Comparison of ENCODE assay signal across 14 mouse cellular contexts in genomic region chr13:31909031-31909430, GRCm38 (mm10).
DNase-seq lines count a peak whose midpoint lies in the region.
"Had no signal": no experiment of that assay in that cellular context is flagged by ENCODE, and none has a peak within 500 bp of the region (broad histone marks: within the 10 kb centered on the region; RNA-seq: fewer than 3 reads in every experiment).

No protein-coding gene starts in this region.

- peak; percentile 12 for DNase-seq in adrenal gland, postnatal 10 days
- no peak for DNase-seq in adrenal gland, postnatal 4 days (ENCODE audit: low spot score in 2 of 2)
- DNase-seq in 416B (ENCODE audit: low read depth) (peak; percentile 69), R1 (ENCODE audit: low read depth, low spot score) (peak; percentile 10)
- no peak for DNase-seq in gastrocnemius, adult 8-10 months (ENCODE audit: low spot score in 2 of 2)
- DNase-seq in layer of hippocampus, adult 8-10 months (ENCODE audit: low spot score in 2 of 2), result no peak
- DNase-seq: adrenal gland, postnatal 14 days; B cell, adult 2 months; cerebellum, adult 11-12 months; cerebellum, adult 2 months; cerebellum, adult 9-10 months; cerebellum, postnatal 10 days; cerebellum, postnatal 25 days; forebrain, postnatal 0 days had no signal

Comparison
In these comparisons a context has a peak if more than half of its experiments do, and no peak if none do; other contexts are left out.
1. DNase-seq: peak in adrenal gland, postnatal 10 days (single experiment), 416B (single experiment) and R1 (single experiment); none in adrenal gland, postnatal 4 days (0 of 2), gastrocnemius, adult 8-10 months (0 of 2) and layer of hippocampus, adult 8-10 months (0 of 2).